Mouse (Mus musculus) thymus, postnatal 0 days (tissue): ENCODE measurements at regions not wholly inside any gene's neighbourhood (a gene's known extent, or its start where the extent isn't known, plus 50 kb on each side); places are given as distances from the start of the nearest gene placed in this dataset.

Source experiments
- DNase-seq: peaks from one replicate; pipeline ENCODE4 v3.0.0-alpha.2; 2015; ENCODE audit warnings: low spot score

GRCm38 (mm10) chr6:117415901-117416300 lies 247.6 kb downstream of the Cxcl12 start:
- no peak for DNase-seq

GRCm38 (mm10) chr6:117416461-117416860 lies 248.1 kb downstream of the Cxcl12 start:
- no peak for DNase-seq

GRCm38 (mm10) chr6:117422846-117423573 lies 254.7 kb downstream of the Cxcl12 start:
- DNase-seq = no peak

- DNase-seq = no peak
Measured at GRCm38 (mm10) chr6:117426363-117426762, 258.0 kb downstream of the Cxcl12 start.

GRCm38 (mm10) chr6:117427351-117428142 lies 259.2 kb downstream of the Cxcl12 start:
- DNase-seq = no peak

- DNase-seq = no peak
Measured at GRCm38 (mm10) chr6:117428441-117428840, 260.1 kb downstream of the Cxcl12 start.

- DNase-seq = peak; percentile 85
Measured at GRCm38 (mm10) chr6:117430876-117431781, 262.8 kb downstream of the Cxcl12 start.

- no peak for DNase-seq
Measured at GRCm38 (mm10) chr6:117436851-117437250, 268.5 kb downstream of the Cxcl12 start.

GRCm38 (mm10) chr6:117437411-117438101 lies 269.2 kb downstream of the Cxcl12 start:
- DNase-seq = no peak

- DNase-seq = no peak
Measured at GRCm38 (mm10) chr6:117448652-117449051, 280.3 kb downstream of the Cxcl12 start.

GRCm38 (mm10) chr6:117451001-117451400 lies 282.7 kb downstream of the Cxcl12 start:
- DNase-seq = no peak

GRCm38 (mm10) chr6:117460193-117460592 lies 291.9 kb downstream of the Cxcl12 start:
- no peak for DNase-seq

- no peak for DNase-seq
Measured at GRCm38 (mm10) chr6:117465165-117465564, 296.8 kb downstream of the Cxcl12 start.

- DNase-seq = no peak
Measured at GRCm38 (mm10) chr6:117465606-117466174, 297.4 kb downstream of the Cxcl12 start.

GRCm38 (mm10) chr6:117479376-117479775 lies 311.0 kb downstream of the Cxcl12 start:
- no peak for DNase-seq

- DNase-seq = no peak
Measured at GRCm38 (mm10) chr6:117480396-117480795, 312.1 kb downstream of the Cxcl12 start.

GRCm38 (mm10) chr6:117489161-117489560 lies 320.8 kb downstream of the Cxcl12 start:
- no peak for DNase-seq

GRCm38 (mm10) chr6:117489761-117490396 lies 321.5 kb downstream of the Cxcl12 start:
- DNase-seq = no peak

GRCm38 (mm10) chr6:117494971-117495370 lies 326.6 kb downstream of the Cxcl12 start:
- no peak for DNase-seq

GRCm38 (mm10) chr6:117497337-117497736 lies 329.0 kb downstream of the Cxcl12 start:
- no peak for DNase-seq
